7 mouse cellular contexts compared by ENCODE assay signal in genomic region chr3:30792737-30793402, GRCm38 (mm10). TPM values are rescaled to one million over a fixed set of nuclear protein-coding genes. Genes with fewer than 3 reads are reported as not detected.
DNase-seq lines count a peak whose midpoint lies in the region; ATAC-seq and TF ChIP-seq lines count a peak whose summit lies in the region.

Gene Sec62 (plus strand): TSS chr3:30792875.

- peak within 1 kb of the TSS; percentile 75 for H3K4me2 ChIP-seq in intestine, postnatal 0 days (replicated peaks; ENCODE audit: low read depth)
- H3K4me2 ChIP-seq in midbrain, embryonic 12.5 days (replicated peaks) = peak within 1 kb of the TSS; percentile 73

- intact Hi-C loops in left cerebral cortex, postnatal 4 days (cut with DNase I) = loop anchor here (5.0 kb wide), 1 partner anchor 96 kb away; the partner anchor contains the start of gene Lrrc31

- WGBS in intestine, postnatal 0 days = under 1% methylated on average over 57 of the region's 62 CpGs
- WGBS in midbrain, embryonic 12.5 days = under 1% methylated on average over 62 of the region's 62 CpGs
- WGBS in small intestine, adult 2 months = under 1% methylated on average over 60 of the region's 62 CpGs

- H3K27me3 ChIP-seq in intestine, postnatal 0 days (replicated peaks; ENCODE audit: control insufficient read depth, insufficient read depth, low read length) = no peaks in the 10 kb centered on the region
- H3K27me3 ChIP-seq in midbrain, embryonic 12.5 days = no peaks in the 10 kb centered on the region
- no peaks in the 10 kb centered on the region for H3K27me3 ChIP-seq in small intestine, adult 2 months (ENCODE audit: control insufficient read depth, insufficient read depth, low read length)

- TF ChIP-seq CTCF in intestine, postnatal 0 days (IDR thresholded peaks at IDR 0.05; ENCODE audit: low read depth) = peak; percentile 21; the same call in 1 of the 2 replicates
- TF ChIP-seq CTCF in small intestine, adult 2 months (IDR thresholded peaks at IDR 0.05; ENCODE audit: extremely low read depth, insufficient read length, insufficient replicate concordance, low read depth, low read length) = peak; percentile 12; the same call in 1 of the 2 replicates

- H3K9me3 ChIP-seq in intestine, postnatal 0 days (ENCODE audit: control insufficient read depth) = no peaks in the 10 kb centered on the region
- no peaks in the 10 kb centered on the region for H3K9me3 ChIP-seq in midbrain, embryonic 12.5 days

- no peaks in the 10 kb centered on the region for H3K4me1 ChIP-seq in intestine, postnatal 0 days (replicated peaks; ENCODE audit: control insufficient read depth, insufficient read depth, low read length)
- peaks cover 7% of the 10 kb centered on the region for H3K4me1 ChIP-seq in midbrain, embryonic 12.5 days
- H3K4me1 ChIP-seq in small intestine, adult 2 months (ENCODE audit: control insufficient read depth, insufficient read depth, insufficient read length, low read length) = no peaks in the 10 kb centered on the region

- H3K4me3 ChIP-seq in intestine, postnatal 0 days (ENCODE audit: low read depth, low read length) = peak within 1 kb of the TSS; percentile 99
- peak within 1 kb of the TSS; percentile 97 for H3K4me3 ChIP-seq in midbrain, embryonic 12.5 days
- H3K4me3 ChIP-seq in small intestine, adult 2 months (ENCODE audit: low read depth, low read length) = peak within 1 kb of the TSS; percentile 82

- no peaks in the 10 kb centered on the region for H3K36me3 ChIP-seq in intestine, postnatal 0 days (ENCODE audit: control insufficient read depth, insufficient read depth)
- no peaks in the 10 kb centered on the region for H3K36me3 ChIP-seq in midbrain, embryonic 12.5 days
- 0 out of 2 replicates have a peak, but pooled peaks cover 1% of the 10 kb centered on the region for H3K36me3 ChIP-seq in small intestine, adult 2 months (ENCODE audit: control insufficient read depth, insufficient read depth, low read length)

- TF ChIP-seq POLR2A in small intestine, adult 2 months (IDR thresholded peaks at IDR 0.05; ENCODE audit: low read depth, low read length) = peak; percentile 65

- ATAC-seq in intestine, postnatal 0 days = peak; percentile 95
- ATAC-seq in midbrain, embryonic 12.5 days (ENCODE audit: low FRiP score, low read depth) = peak; percentile 98

- peak; percentile 87 for DNase-seq in adrenal gland, adult 8-10 months
- DNase-seq in embryo, embryonic 9.5 days (ENCODE audit: extremely low spot score) = peak; percentile 94
- peak; percentile 27 for DNase-seq in gonadal fat pad, adult 2 months (ENCODE audit: low read depth)
- peak; percentile 95 for DNase-seq in left cerebral cortex, postnatal 4 days

- H3K9ac ChIP-seq in intestine, postnatal 0 days (ENCODE audit: low read depth, low read length) = peak within 1 kb of the TSS; percentile 98
- H3K9ac ChIP-seq in midbrain, embryonic 12.5 days (replicated peaks) = peak within 1 kb of the TSS; percentile 99

- H3K27ac ChIP-seq in intestine, postnatal 0 days (ENCODE audit: low read depth, low read length) = peak within 1 kb of the TSS; percentile 91
- peak within 1 kb of the TSS; percentile 90 for H3K27ac ChIP-seq in midbrain, embryonic 12.5 days (replicated peaks)
- H3K27ac ChIP-seq in small intestine, adult 2 months (ENCODE audit: insufficient read depth, low read depth, low read length) = peak within 1 kb of the TSS; percentile 80

RNA-seq across cellular contexts. Expression of gene Sec62, which starts in this region (rescaled TPM):
- total RNA-seq in adrenal gland, adult 8-10 months (2022) = 100 to 1,000 TPM in 2 of 4 experiments, 10 to 100 TPM in 2; 91.1 to 113 (median 104) TPM
- polyA plus RNA-seq in gonadal fat pad, adult 2 months (2012; rRNA removed) = 20.1 and 27.6 TPM in 2 replicates
- polyA plus RNA-seq in intestine, postnatal 0 days (2015; fragmentation: Nextera tagmentation; extraction: Ambion mirVana) = 111 TPM in 2 replicates
- 10 to 100 TPM; 68.5 to 68.7 TPM for total RNA-seq in left cerebral cortex, postnatal 4 days (2021)
- polyA plus RNA-seq in midbrain, embryonic 12.5 days (2016; fragmentation: Nextera tagmentation; extraction: Ambion mirVana) = 80.2 and 88.0 TPM in 2 replicates
- polyA plus RNA-seq in small intestine, adult 2 months (2012; rRNA removed) = 2.7 and 4.6 TPM in 2 replicates

Comparison
In these comparisons a context has a peak if more than half of its experiments do, and no peak if none do; other contexts are left out.
1. Peak in every context shown above with its lines: DNase-seq, ATAC-seq, H3K4me3 ChIP-seq and H3K27ac ChIP-seq.
2. DNase-seq: peak in every context shown above with its lines; median percentile 95 in left cerebral cortex, postnatal 4 days; 94 in embryo, embryonic 9.5 days; 87 in adrenal gland, adult 8-10 months; 27 in gonadal fat pad, adult 2 months.